Mouse (Mus musculus) layer of hippocampus, adult 8-10 months (tissue): ENCODE data around the gene Zkscan7. TPM values are rescaled to one million over a fixed set of nuclear protein-coding genes. Genes with fewer than 3 reads are reported as not detected.
"Not testable (repeated sequence)": the region's sequence is repeated elsewhere in the genome, so short reads cannot be mapped to it uniquely, and the experiment has no call there.

Experiments
- DNase-seq, 2 experiments: peaks; one replicate each; pipeline ENCODE4 v3.0.0; 2022; ENCODE audit warnings: low spot score in 2 of 2
- total RNA-seq, 4 experiments: library from RNA; stranded (reverse); gene quantifications; 2 replicates each; pipeline ENCODE4 v1.2.4; 2022

Zkscan7 gene
- total RNA-seq, result 1 to 10 TPM; 4.1 to 6.5 (median 5.9) TPM

DNA sequence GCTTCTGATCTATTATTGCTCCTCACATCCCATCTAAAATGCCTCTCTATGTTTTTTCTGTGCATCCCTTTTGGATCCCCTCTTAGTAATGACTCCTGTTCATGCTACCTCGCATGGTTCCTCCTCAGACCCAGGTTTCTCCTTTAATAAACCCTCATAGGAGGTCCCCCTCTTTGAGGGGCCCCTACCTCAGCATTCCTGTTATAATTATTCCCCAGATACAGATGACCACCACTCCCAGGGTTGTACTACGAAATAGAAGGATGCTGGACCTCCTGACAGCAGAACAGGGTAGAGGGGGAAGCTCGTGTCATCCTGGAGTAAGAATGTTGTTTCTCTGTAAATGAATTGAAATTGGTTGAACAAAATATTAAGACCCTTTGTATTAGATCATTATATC is at the start of gene Zkscan7:
TSS of gene Zkscan7 (plus strand) at position 301 of the 400 bp plus-strand sequence.
- DNase-seq, result no peak

DNA sequence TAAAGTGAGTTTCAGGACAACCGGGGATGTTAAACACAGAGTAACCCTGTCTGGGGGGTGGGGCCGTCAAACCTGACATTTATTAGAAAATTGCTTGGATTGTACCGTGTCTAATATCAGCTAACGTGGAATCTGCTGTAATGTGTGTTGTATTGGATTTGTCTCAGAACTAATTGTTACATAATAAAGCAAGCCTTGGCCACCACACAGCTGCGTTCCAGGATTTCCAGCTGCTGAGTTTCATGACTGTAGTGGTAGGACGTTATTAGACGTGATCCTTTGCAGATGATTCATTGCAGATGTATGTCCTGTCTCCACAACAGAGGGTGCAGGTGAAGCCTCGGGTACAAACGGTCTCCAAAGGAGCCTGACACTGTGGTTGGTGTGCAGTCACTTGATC is 49.4 kb upstream of the Zkscan7 start:
- peak in 1 of 2 experiments; percentile 10 for DNase-seq

DNA sequence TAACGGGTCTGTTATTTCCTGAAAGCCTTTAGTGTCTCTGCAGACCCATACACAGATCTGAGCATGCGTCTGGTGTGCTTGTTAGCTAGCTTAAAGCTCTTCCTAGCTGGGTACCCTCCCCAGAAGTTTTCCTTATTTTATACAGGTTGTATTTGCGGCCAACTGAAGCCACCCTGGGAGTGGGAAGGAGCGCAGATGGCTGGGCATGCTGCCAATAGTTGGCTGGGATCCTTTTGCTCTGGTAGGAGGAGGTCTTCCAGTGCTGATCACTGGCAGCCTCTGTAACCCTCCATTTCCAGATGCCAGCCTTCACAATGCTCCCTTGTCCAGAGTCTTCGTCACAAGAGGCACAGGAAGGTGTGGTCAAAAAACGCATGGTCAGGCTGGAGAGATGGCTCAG is 48.7 kb upstream of the Zkscan7 start:
- peak; percentile 47 to 69 for DNase-seq

DNA sequence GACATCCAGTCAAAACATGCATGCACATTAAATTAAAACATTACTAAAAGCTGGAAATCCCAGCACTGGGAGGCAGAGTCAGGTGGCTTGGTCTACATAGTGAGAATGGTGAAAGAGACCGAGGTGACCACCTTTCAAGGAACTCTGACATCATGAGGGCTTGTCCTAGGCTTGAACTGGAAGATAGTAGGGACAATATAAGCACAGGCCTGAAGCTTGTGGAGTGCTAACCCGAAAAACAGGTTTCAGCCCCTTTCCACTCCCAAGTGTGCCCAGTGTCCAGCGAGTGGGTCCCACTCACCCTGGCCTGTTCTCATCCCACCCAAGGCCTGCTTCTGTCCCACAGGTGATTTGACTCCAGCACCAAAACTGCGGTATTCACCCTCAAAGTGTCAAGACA is 48.3 kb upstream of the Zkscan7 start:
- no peak for DNase-seq

DNA sequence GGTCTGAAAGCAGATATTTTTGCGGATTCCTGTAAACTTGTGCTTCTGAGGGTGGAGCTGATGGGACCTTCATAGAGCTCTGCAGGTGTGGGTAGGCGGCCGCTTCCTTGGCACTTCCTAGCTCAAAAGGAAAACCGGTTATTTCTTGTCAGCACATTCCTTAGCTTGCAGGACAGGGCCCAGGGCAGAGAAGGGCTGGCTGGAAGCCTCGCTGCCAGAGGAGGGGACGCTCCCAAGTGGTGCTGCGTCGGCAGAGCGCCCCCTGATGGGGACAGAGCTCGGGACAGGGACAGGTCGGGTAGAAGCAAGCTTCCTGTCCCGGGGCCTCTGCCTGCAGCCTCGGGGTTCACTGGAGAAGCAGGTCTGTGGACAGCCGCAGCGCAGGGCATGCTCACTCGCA is 47.8 kb upstream of the Zkscan7 start:
- DNase-seq, result peak in 1 of 2 experiments; percentile 11

DNA sequence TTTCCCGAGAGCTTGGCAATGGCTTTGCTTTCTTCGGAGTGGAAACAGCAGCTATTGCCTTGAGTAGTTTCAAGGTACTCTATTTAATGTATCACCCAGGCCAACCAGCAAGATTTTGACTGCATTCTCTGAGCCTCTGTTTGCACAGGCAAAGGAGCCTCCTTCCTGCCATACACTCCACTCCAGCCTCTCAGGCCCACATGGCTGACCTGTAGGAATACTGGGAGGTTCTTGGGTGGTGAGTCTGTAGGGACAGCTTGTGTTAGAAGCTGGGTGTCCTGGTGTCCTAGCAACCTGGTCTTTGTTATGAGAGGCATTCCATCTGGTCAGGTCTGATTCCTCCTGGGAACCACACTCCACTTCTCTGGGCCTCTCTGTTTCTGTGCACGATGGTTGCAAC is 41.7 kb upstream of the Zkscan7 start, which contains the start of gene Gm35549:
TSS of gene Gm35549 (minus strand) at position 276 of the 400 bp plus-strand sequence.
- DNase-seq, result no peak

DNA sequence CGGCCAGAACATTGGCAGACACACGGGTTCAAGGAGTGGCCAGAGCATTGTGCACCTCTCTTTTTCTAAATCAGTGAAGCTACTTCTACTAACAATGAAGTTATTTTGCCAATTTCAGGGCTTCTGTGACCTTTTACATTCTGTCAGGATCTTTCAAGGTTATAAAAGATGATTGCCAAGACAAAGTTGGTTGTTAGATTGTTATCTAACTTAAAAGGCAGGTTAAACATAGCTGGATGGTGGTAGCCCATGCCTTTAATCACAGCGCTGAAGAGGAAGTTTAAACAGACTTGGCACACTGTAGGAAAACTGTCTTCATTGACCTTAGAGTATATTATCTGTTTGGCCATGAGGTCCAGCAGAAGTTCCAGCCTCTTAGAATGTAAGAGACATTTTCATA is 39.9 kb upstream of the Zkscan7 start:
- no peak for DNase-seq

DNA sequence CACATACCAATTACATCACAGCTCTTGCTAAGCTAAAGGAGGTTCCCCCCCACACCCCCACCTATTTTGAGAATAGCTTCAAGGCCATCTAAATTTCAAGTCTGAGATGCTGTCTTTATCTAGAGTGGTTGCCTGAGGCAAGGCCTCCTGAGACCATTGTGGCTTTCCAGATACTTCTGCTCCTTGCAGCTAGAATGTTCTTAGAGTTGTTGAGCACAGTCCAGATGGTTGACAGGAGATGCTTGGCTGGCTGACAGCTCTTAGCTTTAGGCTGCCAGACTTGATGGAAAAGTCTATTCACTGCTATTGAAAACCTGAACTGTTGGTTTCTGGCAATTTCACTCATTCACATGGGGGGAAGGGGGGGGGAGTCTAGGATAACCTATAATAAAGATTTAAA is 39.3 kb upstream of the Zkscan7 start:
- DNase-seq, result peak; percentile 51 to 75

DNA sequence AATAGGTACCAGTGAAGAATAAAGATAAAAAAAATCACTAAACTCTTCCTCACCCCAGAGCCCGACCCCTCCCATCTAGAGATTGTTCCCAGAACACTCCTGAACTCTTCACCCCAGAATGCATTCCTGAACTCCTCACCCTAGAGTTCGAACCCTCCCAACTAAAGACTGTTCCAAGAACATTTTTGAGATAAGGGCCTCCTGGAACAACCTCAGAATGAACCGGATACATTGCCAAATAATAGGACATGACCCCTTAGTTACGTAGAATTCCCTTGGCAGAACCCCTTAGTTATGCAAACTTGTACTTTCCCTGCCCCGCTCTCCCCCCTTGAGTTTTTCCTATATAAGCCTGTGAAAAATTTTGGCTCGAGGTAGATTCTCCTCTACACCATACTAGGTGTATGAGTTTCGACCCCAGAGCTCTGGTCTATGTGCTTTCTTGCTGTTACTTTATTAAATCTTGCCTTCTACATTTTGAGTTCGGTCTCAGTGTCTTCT is 37.6 kb upstream of the Zkscan7 start:
- not testable (repeated sequence) for DNase-seq

DNA sequence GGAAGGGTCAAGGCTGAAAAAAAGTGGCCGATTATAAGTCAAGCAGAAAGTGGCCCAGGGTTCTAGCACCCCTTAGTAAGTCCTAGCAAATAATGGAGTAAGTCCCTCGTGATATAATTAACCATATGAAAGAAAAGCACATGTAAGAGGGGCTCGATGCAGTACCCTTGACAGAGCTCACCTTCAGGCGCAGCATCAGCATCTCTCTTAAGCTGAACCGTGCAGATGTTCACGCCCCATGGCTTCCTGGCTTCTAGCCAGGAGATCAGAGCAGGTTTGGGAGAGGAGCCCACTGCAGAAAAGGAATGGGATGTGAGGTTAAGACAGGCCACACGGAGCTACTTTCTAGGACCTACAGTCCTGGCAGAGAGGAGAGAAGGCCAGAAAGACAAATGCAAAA is 31.0 kb upstream of the Zkscan7 start:
- DNase-seq, result no peak

DNA sequence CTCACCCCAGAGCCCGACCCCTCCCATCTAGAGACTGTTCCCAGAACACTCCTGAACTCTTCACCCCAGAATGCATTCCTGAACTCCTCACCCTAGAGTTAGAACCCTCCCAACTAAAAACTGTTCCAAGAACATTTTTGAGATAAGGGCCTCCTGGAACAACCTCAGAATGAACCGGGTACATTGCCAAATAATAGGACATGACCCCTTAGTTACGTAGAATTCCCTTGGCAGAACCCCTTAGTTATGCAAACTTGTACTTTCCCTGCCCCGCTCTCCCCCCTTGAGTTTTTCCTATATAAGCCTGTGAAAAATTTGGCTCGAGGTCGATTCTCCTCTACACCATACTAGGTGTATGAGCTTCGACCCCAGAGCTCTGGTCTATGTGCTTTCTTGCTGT is 30.3 kb upstream of the Zkscan7 start:
- DNase-seq, result not testable (repeated sequence)

DNA sequence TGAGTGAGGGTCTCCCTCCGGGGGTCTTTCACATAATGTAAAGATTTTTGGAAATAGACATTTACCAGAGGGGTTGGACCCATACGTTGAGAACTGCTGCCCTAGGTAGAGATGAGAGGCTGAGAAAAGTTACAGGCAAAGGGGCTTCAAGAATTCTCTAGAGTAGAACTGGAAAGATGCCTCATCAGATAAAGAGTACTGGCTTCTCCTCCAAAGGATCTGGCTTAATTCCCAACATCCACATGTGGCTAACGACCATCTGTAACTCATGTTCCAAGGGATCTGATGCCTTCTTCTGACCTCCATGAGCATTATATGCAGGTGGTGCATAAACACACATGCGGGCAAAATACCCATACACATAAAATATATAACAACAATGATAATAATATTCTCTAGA is 29.9 kb upstream of the Zkscan7 start:
- no peak for DNase-seq

DNA sequence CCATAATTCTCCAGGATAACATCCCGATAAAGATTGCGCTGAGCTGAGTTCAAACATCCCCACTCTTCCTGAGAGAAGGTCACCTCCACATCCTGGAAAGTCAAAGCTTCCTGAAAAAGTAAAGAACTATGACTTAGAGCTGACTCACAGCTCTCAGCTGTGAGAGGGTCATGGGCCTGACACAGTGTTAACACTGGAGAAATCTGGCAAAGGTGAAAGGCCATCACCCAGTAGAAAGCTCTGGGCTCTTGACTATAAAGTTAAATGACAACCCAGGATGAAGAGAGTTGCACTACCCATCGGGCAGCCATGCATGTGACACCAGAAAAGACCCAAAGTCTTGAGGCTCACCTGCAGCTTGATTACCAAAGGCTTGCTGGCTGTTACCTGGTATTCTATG is 28.8 kb upstream of the Zkscan7 start:
- DNase-seq, result no peak

DNA sequence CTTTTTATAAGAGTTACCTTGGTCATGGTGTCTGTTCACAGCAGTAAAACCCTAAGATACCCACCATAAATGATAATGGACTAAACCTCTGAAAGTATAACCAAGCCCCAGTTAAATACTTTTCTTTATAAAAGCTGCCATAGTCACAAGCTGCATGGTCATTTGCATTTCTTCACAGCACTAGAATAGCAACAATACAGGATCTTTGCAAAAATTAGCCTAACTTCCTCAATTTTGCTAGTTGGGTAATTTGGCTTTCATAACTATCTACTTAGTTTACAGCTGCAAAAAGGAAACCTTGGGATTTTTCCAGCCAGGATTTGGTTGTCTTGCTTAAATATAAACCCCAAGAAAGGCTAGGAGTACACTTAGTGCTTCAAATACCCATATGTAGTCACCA is 24.7 kb upstream of the Zkscan7 start:
- no peak for DNase-seq

DNA sequence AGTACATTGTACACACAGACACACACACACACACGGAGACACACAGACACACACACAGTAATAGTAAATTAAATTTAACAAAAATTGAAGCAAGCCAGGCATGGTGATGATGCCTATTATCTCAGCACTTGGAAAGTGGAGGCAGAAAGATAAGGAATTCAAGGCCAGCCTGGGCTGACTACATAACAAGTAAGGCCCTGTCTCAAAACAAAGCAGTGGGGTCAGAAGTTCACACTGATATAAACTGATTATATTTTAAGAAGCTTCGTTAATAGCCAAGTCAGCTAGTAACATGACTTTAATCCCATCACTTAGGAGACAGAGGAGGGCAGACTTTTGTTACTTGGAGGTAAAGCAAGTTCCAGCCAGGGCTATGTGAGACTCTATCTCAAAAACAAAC is 21.8 kb upstream of the Zkscan7 start:
- no peak for DNase-seq

DNA sequence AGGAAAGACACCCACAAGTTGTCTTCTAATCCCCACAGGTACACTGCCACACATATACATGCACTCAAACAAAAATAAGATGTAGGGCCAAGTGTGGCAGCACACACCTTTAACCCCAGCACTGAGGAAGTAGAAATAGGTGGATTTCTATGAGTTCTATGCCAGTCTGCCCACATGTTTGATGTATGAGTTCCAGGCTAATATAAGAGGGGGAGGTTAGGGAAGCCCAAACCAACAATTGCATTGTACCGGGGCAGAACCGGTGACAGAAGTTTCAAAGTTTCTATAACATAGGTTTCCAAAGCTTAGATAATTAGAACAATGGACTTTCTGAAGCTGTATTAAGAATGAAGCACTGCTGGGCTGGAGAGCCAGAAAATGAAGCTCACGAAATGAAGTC is 20.6 kb upstream of the Zkscan7 start:
- DNase-seq, result no peak

DNA sequence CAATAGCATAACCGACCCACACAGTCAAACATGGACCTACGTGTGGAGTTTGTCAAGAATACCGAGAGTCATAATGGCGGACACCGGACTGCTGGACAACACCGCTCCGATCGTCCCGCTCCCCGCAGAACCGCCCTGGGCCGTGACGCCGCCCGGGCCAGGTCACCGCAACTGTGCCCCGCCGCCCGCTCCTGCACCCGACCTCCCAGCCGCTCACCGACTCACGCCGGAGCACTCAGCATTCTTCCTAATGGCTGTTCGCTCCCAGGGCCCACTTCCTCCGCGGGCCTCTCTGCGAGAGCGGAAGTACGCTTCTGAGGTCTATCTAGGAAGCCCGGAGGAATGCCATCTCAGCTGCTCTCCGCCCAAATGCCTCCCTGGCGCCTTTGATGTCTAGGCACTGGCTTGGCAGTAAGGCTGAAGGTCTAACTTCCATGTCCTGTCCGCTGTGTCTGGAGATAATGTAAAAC is 19.8 kb upstream of the Zkscan7 start, which contains the start of gene Zfp445:
TSS of gene Zfp445 (minus strand) at position 310 of the 470 bp plus-strand sequence.
- DNase-seq, result peak; percentile 69 to 76

DNA sequence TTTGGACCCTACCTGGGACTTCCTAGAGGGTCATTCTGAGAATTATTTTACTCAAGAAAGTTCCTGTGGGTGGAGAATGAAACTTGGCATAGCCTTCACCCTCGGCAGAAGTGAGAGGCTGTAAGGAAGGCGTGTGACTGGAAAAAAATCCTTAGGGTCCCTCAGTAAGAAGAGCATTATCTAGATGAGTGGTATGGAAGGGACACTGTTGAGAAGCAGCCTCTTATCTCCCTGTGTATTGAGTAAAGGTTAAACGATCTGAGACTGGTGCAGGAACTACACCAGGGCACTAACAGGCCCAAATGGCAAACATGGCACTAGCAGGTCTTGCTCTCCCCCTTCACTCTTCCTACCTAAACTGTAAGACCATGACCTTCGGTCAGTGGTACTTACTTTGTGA is 19.3 kb upstream of the Zkscan7 start:
- no peak for DNase-seq

DNA sequence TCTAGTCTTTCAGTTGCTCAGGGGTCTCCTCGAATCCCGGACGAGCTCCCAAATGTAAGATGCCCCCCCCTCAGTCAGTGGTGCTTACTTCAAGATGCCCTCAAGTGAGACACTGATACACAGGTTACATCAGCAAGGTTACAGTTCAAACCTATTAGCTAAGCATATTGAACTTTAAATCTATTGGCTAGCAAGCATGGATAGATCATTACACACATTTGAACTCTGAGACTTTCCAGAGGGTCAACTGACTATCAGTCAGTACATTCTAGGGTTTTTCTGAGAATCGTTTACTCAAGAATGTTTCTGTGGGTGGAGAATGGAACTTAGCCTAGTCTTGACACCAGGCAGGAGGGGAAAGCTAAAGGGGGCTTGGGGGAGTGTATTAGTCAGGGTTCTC is 12.9 kb upstream of the Zkscan7 start:
- no peak for DNase-seq

DNA sequence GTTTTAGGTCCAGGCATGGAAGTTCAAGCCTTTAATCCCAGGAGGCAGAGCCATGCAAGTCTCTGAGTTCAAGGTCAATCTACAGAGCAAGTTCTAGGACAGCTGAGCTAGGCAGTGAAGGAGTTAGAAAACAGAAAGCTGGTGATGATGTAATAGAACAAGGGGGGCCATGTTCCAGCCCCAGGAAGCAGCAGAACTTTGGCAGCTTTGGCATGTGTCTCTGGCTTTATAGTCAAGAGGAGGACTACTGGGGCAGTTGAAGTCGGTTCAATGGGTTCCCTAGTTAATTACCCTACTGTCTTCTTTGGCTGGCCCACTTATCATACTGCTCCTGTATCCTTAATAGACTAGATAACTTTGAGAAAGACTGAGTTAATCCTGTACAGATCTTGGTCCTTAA is 10.8 kb upstream of the Zkscan7 start:
- DNase-seq, result no peak

DNA sequence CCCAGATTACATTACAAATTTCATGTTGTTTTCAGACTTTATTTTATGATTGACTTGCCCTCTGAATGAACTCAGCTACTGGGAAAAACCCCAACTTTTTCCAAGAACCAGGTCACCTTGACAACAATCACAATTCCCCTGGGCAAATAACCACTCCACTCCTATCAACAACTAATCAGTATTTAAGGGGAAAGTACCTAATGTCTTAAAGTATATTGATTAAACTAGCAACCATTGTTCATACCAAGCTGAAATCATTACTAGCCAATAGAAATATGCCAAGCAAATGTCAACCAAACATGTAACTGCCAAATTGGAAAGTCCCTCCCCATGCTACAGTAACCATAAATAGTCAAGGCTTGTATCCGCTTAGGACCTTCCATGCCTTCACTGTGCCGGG is 10.3 kb upstream of the Zkscan7 start:
- no peak for DNase-seq

DNA sequence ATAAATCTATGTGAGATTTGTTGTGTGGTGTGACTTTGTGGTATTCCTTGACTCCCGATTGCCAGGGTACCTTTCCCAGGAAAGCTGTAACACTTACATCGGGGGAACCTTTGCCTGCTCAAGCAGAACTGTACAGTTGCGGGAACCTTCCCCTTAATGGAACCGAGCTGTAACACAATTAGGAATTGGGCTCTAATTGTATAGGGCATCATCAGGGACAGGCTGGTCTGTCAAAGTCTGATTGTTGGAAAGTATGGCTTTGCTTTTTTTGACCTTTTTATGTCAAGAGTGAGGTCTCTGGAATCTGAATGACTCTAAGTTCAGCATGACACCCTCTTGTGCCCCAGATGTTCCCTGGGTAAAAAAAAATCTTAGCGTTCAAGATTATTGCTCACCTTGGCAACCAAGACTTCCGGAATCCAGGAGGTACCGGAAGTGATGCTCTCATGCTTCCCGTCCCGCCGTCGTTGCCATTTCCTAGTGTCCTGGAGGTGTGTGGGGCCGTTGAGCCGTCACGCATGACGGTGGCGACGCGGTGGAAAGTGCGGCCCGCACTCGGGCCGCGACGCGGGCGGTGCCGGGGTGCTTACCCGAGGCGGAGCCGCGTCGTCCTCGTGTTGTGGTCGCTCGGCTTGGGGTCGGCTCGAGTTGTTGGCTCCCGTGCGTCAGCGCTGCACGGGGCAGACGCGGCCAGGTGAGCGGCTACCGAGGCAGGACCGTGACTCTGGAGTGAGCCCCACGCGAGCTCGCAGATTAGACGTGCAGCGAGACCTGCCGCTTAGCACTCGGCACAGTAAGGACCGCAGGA is 1.1 kb downstream of the Zkscan7 start:
- peak; percentile 44 to 45 for DNase-seq

DNA sequence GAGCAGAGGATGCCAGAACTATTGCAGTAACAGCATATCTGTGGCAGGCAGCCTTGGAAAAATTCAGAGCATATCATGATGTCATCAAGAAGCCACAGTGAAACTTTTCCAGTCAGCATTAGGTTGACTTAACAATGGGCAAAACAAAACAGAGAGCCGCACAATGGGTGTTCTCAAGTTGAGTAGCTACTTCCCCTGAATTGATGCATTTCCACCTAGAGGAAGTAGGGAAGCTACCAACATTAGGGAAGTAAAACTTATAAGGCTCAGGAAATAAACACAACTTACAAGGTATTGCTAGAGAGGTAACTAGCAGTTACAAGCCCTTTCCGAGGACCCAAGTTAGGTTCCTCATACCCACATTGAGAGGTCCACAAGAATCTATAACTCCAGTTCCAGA is 15.6 kb downstream of the Zkscan7 start:
- no peak for DNase-seq
